Mouse (Mus musculus) adrenal gland, postnatal 10 days (tissue): Measurements from ENCODE around the gene Tm7sf3. TPM values are rescaled to one million over a fixed set of nuclear protein-coding genes. Genes with fewer than 3 reads are reported as not detected.

Experiments
- DNase-seq: peaks from one replicate; pipeline ENCODE4 v3.0.0; 2021; ENCODE audit warnings: mixed read lengths
- total RNA-seq, 2 experiments: library from RNA; stranded (reverse); gene quantifications; 2 replicates each; pipeline ENCODE4 v1.2.3; 2021

Gene Tm7sf3
- total RNA-seq, 2 experiments from 2014 or later: 41.9 to 45.0 TPM

DNA sequence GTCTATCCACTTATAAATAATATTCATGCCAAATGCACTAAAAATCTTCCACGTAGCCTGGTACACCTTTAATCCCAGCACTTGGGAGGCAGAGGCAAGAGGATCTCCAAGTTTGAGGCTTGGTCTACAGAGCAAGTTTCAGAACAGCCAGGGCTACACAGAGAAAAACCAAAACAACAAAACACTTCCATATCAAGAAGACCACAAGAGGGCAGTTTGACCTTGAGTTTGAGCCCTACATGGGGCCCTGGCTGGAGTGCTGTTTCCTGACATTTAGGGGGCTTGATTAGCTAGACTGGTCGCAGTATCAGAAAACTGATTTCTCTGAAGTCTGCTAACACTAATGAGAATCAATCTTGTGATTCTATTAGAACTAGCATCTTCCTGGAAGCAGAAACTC is 18.0 kb upstream of the Tm7sf3 start:
- DNase-seq: no peak

DNA sequence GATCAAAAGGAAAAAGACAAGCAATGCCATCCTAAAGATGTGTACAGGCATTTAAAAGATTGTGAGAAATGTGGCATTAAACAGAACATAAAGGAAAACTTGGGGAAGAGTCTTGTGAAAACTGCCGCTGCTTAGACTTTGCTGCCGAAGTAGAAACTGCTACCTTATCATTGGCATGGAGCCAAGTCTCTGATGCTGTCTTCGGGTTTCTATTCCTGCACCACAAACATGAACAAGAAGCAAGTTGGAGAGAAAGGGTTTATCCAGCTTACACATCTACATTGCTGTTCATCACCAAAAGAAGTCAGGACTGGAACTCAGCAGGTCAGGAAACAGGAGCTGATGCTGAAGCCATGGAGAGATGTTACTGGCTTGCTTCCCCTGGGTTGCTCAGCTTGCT is 10.6 kb upstream of the Tm7sf3 start:
- DNase-seq: no peak

DNA sequence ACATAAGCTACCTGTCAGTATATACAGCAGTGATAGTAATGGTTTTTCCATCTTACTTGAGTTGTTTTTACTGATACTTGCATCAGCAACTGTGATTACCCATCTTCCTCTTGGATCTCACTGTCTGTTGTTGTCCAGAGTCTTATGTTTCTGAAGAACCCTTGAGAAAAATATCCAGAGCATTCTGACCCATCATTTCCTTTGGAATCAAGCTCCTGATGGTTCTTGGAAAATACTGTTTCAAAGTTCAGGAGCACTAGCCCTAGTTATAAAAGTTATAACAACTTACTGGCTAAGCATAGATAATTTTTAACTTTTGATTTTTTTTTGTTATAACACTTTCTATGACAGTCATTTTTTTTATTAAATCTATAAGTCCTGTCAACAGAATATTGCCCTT is 8.8 kb upstream of the Tm7sf3 start:
- no peak for DNase-seq

DNA sequence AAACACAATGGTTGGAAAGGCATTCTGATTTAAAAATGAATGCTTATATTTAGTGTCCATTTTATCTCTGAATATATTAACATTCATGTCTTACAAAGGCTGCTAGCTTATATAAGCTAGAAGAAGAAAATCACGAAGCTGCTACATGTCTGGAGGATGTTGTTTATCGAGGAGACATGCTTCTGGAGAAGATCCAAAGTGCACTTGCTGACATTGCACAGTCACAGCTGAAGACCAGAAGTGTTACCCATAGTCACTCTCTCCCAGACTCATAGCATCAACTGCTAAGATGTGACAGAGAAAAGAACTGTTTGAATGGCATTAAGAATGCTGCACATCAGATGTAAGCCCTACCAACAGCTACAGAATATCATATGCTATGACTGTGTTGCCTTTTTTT is 7.4 kb upstream of the Tm7sf3 start:
- DNase-seq: no peak

DNA sequence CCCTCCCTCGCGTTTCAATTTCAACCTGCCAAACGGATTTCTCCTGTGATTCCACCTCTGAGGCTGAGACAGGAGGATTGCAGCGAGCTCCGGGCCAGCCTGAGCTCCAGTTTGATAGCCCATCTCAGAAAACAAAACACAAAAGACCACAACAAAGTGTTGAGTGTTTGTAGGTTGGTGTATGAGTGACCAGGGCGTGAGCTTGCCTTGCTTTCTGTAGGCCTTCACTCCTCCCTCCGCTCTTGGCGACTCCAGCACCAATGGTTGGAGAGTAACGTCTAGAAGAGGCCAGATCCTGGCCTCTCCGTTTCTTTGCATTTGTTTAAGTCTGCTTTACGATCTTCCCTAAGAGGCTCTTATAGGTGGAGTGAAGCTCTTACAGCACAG is 553 bp upstream of the Tm7sf3 start:
- peak; percentile 30 for DNase-seq

DNA sequence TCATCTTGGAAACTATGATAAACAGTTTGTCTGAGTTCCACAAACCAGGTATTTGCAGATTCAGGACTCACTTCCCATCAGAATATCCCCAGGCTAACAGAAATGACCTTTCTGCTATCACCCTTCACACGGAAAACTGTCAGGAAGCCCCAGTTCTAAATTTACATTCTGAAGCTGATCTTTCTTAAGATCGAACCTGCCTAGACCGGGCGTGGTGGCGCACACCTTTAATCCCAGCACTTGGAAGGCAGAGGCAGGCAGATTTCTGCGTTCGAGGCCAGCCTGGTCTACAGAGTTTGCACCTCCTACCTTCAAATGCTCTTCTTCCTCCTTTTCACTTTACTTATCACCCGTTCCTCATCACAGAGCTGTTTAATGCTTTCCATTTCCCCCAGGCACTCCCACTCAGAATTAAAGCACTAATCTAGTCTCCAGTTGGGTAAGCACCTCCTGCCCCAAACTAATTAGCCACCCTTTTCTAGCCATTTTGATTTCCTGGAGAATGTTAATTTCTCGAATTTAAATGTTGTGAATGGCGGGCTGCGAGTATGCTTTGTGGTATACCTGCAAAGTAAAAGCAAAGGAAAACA is 908 bp downstream of the Tm7sf3 start:
- no peak for DNase-seq

DNA sequence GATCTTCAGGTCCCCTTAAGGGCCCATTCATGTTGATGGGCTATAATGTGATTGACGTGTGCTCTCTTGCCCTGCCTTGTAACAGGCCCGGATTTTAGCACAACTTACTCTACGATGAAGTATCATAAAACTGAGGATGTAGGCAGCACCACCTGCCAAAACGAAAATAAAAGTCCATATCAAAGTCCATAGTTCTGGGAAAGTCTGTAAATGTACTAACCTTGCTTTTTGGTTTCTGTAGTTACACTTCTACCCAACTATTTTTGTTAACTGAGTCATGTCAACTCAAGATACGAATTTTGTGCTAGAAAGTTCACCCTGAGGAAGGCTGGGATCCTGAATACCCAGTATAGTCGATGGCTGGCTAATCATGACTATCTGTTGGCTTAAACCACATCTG is 1.6 kb downstream of the Tm7sf3 start:
- no peak for DNase-seq

DNA sequence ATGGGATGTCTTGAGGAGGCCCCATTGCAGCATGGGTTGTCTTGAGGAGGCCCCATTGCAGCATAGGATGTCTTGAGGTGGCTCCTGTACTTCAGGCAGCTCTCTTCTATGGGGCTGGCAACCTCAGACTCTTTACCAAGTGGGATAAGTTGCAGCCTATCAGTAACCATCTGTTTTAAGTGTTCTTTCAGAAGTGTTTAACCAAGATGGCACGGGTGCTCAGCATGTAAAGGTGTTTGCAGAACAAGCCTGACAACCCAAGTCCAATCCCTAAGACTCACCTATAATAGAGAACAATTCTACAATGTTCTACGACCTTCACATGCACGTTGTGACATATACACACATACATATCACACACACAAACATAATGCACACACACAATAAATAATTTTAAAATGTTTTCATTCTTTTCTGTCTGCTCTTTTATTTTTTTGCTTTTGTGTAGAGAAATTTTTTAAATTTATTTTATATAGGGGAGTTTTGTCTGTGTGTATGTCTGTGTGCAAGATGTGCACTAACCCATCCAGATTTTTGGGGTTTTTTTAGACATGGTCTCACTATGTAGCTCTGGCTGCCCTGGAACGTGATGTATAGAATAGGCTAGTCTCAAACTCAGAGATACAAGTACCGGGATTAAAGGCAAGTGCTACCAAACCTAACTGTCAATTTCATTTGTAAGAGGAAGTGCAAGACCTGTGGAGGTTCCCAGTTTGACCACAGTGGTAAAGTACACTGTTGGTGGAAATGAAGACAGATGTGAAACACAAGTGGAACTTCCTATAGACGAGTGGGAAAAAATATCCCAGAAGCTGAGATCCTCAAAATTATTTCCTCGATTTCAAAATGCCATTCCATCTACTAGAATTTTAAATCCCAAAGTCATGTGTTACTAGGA is 2.3 kb downstream of the Tm7sf3 start:
- no peak for DNase-seq

DNA sequence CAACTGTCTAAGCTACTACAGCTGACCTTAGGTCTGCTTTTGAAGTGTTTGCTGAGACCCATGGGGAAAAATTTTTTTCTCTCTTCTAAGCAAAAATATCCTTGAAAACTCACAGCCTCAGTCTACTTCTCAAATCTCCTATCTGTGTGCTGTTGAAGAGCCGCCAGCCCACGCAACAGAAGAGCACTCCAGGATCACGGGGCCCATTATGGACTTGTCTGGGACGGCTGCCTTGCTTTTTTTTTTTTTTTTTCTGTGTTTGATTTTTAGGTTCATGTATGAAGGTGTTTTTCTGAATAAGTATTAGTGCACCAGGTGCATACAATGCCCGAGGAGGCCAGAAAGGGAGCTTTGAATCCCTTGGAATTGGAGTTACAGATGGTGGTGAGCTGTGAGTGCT is 6.1 kb downstream of the Tm7sf3 start:
- DNase-seq: no peak

DNA sequence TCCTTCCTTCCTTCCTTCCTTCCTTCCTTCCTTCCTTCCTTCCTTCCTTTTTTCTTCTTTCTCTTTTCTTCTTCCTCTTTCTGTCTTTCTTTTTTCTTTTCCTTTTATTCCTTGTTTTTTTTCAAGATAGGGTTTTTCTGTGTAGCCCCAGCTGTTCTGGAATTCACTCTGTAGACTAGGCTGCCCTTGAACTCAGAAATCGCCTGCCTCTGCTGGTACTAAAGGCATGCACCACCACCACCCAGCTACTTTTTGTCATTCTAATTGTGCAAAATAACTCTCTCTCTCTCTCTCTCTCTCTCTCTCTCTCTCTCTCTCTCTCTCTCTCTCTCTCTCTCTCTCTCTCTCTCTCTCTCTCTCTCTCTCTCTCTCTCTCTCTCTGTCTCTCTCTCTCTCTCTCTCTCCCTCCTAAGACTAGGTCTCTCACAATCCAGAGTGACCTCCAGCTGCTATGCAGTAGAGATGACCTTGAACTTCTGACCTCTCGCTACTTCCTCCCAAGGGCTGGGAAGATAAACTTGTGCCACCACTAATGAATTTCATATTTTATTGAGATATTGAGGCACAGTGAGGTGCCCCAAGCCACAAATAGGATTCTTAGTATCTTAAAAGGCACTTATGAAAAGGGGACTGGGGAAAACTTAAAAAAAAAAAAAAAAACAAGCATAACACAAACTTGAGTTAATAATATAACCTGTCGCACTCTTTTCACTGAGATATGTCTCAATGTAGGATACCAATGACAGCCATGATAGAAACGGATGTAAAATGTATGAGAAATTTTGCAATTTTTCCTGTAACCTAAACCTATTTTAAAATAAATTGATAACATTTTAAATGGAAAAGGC is 7.6 kb downstream of the Tm7sf3 start:
- DNase-seq: no peak

DNA sequence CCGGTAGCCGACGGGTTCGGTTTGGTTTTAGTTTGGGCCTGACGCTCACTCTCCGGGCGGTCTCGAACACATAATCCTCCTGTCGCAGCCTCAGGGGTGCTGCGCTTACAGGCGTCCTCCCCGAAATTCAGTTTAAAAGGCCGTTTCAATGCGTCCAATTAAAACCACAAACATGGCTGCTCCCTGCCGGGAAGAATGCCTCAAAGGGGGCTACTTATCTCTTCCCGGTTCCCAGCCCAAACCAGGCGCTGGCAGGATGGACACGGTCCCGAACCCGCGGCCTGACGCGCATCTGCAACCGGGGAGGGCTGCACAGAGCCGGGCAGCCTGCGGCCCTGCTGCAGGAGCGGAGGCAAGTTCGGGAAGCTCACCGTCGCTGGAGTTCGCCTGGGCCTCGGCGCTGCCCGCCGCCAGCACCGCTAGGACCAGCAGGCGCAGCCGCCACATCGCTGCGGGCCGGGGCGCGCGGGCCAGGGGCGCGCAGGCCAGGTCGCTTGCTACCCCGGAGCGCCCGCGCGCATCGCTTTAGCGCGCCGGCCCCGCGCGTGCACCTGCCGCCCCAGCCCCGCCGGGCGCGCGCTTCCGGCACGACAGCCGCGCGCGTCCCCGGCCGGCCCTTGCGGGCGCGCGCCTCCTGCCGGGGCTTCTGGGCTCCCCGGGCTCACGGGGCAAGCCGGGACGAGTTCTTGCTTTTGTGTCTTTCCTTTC is 8.5 kb downstream of the Tm7sf3 start:
- peak; percentile 89 for DNase-seq

DNA sequence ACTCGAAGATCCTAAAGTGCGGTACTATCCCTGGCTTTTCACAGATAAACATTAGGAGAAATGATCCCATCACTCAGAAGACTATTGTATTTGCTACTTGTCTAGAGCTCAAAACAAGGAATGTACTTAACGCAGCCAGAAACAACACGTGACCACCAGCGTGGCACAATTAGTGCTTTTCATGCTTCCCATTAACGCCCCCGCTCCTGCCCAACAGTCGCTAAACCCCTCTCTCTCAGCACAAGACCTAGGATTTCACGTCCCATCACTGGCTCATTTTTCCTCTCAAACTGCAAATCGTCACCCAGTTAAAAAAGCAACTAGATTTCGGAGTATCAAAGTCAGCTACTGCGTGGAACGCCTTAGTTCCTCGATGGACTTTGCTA is 9.0 kb downstream of the Tm7sf3 start:
- DNase-seq: peak; percentile 43

DNA sequence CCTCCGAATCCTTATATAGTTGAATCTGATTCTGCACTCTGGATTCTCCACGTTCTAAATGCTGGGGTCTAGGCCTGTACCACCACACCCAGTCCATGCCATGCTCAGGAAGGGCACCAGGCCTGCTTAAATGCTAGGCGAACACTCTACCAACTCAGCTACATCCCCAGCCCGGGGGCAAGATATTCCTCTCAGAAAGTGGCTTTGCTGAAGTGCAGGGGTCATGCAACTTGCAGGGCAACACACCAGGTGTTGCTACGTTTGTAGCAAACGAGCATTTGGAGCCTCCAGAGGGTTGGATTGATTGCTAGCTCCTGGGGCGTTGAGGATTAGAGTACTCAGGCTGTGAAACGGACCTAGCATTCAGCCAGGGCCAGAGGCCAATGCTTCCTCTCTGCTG is 9.5 kb downstream of the Tm7sf3 start:
- peak; percentile 35 for DNase-seq

DNA sequence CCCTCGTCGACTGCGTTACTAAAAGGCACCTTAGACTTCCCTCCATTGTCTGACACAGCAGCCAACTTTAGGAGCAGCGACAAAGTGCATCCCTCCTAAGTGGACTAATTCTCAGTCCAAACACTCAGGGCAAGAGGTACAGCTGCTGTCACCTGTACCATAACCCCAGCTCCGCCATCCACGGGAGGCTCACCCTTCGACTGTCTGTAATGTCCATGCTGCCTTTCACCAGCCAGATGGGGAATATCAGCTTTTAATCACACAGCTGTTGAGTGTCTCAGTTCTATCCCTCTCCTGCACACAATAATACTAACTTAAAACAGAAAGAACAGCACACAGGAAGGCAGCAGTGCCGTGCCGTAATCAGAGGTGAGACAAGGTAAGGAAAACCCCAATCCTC is 10.2 kb downstream of the Tm7sf3 start:
- DNase-seq: no peak

DNA sequence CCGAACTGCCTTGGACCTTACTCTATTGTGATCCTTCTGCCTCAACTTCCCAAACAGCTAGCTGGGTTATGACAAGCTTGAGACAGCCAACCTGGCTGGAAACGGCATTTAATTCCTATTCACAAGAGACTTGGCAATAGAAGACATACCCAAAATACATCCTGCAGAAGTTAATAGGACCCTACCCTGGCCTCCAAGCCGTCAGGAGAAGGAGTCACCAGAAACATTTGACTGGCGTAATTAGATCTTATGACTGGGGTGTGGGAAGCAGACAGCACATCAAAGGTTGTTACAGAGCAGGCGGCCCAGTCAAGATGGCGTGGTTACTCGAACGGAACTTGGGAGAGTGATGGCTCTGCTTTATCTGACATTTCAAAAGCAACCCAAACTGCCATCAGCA is 10.8 kb downstream of the Tm7sf3 start:
- no peak for DNase-seq

DNA sequence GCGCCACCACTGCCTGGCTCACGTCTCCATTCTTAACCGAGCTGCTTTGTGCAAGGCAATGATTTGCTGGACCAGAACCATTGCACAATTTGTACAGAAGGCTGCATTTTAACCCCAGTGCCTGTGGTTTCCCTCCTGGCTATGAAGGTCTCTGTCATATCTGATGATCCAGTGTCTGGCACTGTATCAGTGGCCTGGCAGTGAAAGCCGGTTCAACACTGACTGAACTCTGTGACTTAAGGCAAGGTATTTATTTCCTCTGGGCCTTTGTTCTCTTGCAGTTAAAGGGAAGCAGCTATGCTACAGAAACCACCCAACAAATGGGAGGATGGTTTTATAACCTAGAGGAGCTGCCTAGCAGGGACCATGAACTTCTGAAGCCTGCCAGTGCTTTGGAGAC is 11.7 kb downstream of the Tm7sf3 start:
- DNase-seq: peak; percentile 70

DNA sequence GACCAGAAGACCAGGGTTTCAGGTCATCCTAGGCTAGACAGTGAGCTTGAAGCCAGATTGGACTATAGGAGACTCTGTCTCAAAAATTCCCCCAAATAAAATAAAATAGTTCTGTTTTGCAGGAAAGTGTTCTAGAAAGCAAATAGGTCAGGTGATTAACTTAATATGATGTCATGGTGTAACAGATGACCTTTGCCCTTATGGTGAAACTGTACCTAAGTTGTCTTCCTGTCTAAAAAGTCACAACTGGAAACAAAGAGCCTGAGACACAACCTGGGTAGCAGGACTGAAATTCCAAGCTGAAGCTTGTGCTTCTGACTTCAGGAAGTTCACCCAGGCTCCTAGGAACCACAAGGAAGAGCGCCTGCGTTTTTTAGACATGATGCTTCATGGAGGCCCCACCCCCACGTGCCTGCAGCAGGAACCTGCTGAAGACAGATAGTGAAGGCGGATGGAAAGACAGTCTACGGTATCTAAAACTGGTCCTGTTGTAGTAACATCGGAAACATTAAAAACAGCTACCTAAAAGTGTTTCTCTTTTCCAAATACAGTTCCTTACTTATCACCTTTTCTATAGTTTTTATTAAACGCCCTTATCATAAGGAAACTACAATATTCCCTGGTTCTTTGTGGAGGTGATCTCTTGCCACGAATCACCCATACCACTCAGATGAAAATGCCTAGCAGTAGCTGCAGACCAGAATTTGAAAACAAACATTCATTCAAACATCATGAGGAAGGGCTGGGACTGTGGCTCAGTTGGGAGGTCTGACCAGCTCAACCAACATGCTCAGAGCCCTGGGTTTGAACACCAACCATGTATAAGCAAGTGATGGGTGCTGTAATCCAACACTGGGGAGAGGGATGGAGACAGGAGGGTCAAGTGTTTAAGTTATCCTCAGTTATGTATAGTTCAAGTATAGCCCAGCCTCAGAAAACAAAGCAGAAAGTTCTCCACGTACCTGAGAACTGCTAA is 12.6 kb downstream of the Tm7sf3 start:
- DNase-seq: no peak

DNA sequence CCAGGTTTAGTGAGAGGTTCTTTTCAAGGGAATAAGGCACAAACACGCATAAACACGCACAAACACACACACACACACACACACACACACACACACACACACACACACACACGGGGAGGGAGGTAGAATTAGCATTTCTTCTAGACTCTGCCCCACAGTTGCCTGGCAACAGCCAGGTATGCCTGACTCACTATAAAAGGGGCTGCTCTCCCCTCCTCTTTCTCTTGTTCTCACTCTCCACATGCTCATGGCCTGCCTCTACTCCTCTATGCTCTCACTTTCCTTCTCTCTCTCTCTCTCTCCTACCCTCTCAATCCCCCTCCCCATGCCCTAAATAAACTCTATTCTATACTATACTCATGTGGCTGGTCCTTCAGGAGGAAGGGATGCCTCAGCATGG is 14.5 kb downstream of the Tm7sf3 start:
- no peak for DNase-seq

DNA sequence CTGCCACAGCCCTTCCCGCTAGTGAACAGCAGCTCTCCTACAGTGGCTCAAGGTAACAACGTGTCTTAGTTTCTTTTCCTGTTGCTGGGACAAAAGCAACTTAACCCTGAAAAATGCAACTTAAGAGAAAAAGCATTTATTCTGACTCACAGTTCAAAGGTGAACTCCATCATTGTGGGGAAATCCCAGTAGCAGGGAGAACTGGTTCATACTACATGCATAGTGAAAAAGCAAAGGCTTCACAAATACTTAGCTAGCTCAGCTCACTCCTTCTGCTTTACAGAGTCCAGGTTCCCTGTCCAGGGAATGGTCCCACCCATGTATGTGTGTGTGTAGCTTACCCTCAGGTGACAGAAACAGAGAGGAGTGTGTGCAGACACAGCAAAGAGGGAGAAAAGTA is 26.0 kb downstream of the Tm7sf3 start:
- DNase-seq: no peak

DNA sequence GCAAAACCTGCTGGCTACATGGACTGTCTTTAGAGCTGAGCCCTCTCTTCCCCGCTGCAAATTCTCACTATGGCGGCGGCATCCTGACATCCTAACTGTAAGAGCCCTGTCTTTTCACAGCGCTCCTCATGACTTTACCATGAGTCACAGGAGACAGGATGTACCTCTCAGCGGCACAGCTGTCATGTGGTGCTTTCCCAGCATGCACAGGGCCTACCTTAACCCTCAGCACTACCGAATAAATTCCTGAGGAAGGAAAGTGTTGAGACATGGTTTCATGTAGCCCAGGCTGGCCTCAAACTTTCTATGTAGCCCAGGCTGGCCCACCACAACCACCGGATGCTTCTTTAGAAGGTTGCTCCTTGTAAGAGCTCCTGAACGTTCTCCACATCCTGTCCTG is 26.7 kb downstream of the Tm7sf3 start:
- no peak for DNase-seq

DNA sequence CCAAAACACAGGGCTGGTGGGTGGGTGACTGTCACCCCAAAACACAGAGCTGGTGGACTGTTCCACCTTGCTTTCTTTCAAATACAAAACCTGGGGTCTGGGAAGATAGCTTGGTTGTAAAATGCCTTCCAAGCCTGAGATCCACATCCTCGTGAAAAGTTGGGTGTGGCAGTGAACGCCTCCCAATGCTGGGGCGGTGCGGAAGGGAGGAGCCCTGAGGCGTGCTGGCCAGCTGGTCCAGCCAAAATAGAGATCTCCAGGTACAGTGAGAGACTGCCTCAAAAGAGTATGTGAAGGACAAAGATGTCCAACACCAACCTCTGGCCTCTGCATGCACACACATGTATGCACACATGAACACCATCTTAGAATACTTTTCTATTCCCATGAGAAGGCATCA is 28.1 kb downstream of the Tm7sf3 start:
- no peak for DNase-seq
